1 mouse cellular context compared by ENCODE assay signal in the genomic region with DNA sequence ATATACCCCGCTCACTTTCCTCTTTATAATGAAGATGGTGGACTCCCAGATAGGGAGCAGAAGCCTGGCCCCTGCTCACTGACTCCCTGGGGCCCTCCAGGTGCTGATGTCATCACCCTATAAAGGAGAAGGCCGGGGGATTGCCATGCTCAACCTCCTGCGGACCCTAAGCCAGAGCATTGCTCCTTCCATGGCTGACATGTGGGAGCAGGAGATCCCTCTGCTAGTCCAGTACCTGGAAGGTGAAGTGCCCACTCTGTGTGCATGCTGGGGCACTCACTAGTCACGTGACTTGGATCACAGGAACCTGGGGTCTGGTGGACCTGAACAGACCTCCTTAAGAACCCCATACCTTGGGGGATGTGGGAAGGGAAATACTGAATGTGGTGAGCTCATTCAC.
TF ChIP-seq lines count a peak whose summit lies in the region.

No protein-coding gene starts in this region.

TF ChIP-seq in MEL, 35 proteins besides CTCF, POLR2A, EP300 and RAD21:
- 0 out of 2 replicates have a peak, but pooled peaks have one; percentile 27 for TF ChIP-seq USF1 (IDR thresholded peaks at IDR 0.05; ENCODE audit: low read depth, low read length)
- TF ChIP-seq ELF1 (IDR thresholded peaks at IDR 0.05; ENCODE audit: low read depth, low read length): no peak
TF ChIP-seq in MEL: peak in this region for 1.
